Mouse (Mus musculus) common myeloid progenitor, adult 5-6 weeks (primary cell): ENCODE measurements around the gene Hpcal1. TPM values are rescaled to one million over a fixed set of nuclear protein-coding genes. Genes with fewer than 3 reads are reported as not detected.
A peak's percentile ranks its signal among the peaks of the same experiment; 100 is the strongest.

ENCODE experiments used
- ATAC-seq: replicated peaks from 2 replicates; pipeline ENCODE4 v1.8.0; 2016; ENCODE audit warnings: low read depth, mild to moderate bottlenecking, moderate TSS enrichment, inconsistent platforms; ENCODE audit not compliant: poor library complexity, severe bottlenecking
- total RNA-seq: library from RNA; stranded (forward); fragments of 200-1000, 187-1606 nt; gene quantifications from 2 replicates; pipeline ENCODE4 v1.2.3, GENCODE M21; 2017

Hpcal1 gene
- total RNA-seq, 1 experiment from 2014 or later = 14.8 TPM

- ATAC-seq = peak; percentile 93
Observed at GRCm38 (mm10) chr12:17682161-17682560, 8.5 kb upstream of the Hpcal1 start.

DNA sequence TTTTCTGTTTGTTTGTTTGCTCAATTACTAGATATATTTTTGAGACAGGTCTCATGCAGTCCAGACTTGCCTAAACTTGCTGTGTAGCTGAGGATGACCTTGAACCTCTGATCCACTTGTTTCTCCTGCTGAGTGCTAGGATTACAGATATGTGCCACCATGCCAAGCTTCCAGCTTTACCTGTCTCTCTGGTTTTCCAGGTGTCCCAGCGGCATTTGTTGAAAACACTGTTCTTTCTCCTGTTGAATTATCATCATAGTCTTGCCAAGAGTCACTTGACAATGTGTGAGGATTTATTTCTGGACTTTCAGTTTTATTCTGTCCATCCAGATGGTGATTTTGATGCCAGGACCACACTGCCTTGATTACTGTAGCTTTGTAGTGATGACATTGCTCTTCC is 6.3 kb upstream of the Hpcal1 start:
- ATAC-seq = no peak

- ATAC-seq = no peak
Observed at GRCm38 (mm10) chr12:17686116-17686515, 4.5 kb upstream of the Hpcal1 start.

GRCm38 (mm10) chr12:17688913-17689312 is 1.7 kb upstream of the Hpcal1 start:
- ATAC-seq = no peak

GRCm38 (mm10) chr12:17689931-17690563 is 609 bp upstream of the Hpcal1 start:
- ATAC-seq = peak; percentile 61

DNA sequence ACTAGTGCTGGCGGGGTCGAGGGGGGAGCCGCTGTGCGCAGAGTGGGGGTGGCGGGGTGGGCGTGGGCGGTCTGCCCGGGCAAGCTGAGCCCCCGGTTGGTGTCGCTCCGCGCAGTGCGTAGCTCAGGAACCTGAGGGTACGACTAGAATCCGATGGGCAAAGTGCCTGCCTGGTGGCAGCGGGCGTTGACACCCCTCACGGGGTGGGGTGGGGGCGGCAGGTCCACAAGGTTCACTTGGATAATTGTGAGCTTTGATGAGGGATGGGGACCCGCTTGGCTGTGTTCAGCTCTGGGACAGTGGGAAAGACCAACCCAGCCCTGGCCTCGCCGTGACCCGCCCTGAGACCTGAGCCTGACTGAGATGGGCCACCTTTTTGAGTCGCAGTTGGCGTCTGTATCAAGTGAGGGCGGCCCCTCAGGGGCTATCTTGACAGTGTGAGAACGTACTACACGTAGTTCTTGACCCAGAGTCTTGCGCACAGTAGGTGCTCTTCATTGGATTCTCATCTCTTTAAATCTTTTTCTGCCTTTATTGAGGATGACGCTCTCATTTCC is 742 bp downstream of the Hpcal1 start:
- no peak for ATAC-seq

GRCm38 (mm10) chr12:17691891-17692321 is 1.2 kb downstream of the Hpcal1 start:
- ATAC-seq = peak; percentile 26

DNA sequence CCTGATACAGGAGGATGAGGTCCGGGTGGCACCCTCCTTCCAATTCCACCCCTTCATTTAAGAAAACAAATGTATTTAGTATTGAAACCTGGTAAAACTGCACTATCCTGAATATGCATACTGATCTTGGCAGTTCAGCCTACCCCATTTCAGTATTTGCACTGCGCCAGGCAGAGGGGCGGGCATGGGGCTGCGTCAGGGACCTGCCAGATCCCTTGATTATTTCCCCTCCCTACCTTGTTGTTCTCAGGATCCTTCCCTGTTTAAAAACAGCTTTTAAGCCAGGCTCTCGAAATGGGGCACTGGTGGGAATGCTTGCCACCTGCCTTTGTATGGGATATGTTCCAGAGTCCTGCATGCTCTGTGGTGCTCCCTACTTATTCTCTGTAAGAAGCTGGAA is 1.7 kb downstream of the Hpcal1 start:
- no peak for ATAC-seq

- ATAC-seq = no peak
Observed at GRCm38 (mm10) chr12:17692953-17693352, 2.3 kb downstream of the Hpcal1 start.

- ATAC-seq = no peak
Observed at GRCm38 (mm10) chr12:17694589-17695115, 4.0 kb downstream of the Hpcal1 start.

GRCm38 (mm10) chr12:17696395-17696794 is 5.7 kb downstream of the Hpcal1 start:
- no peak for ATAC-seq

GRCm38 (mm10) chr12:17698934-17699333 is 8.3 kb downstream of the Hpcal1 start:
- ATAC-seq = no peak

DNA sequence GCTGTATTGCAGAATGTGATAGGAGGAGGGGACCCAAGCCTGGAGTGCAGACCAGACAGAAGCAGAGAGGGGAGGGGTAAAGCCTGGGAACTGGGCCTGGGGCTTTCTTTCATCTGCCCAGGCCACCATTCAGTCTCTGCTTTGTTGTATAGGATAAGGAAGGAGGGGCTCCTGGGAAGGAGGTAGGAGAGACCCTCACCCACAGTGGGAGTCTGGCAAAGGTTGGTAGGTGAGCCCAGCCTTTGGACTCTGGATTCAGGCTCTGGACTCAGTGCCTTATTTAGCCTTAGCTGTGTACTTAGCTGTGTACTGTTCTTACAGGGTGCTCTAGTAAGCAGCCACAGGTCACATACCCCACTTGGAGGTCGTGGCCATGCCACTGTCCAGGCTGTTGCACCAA is 8.8 kb downstream of the Hpcal1 start:
- ATAC-seq = no peak

GRCm38 (mm10) chr12:17701131-17701720 is 10.6 kb downstream of the Hpcal1 start:
- no peak for ATAC-seq

GRCm38 (mm10) chr12:17701795-17702194 is 11.1 kb downstream of the Hpcal1 start:
- no peak for ATAC-seq

GRCm38 (mm10) chr12:17702257-17702943 is 11.7 kb downstream of the Hpcal1 start:
- no peak for ATAC-seq

DNA sequence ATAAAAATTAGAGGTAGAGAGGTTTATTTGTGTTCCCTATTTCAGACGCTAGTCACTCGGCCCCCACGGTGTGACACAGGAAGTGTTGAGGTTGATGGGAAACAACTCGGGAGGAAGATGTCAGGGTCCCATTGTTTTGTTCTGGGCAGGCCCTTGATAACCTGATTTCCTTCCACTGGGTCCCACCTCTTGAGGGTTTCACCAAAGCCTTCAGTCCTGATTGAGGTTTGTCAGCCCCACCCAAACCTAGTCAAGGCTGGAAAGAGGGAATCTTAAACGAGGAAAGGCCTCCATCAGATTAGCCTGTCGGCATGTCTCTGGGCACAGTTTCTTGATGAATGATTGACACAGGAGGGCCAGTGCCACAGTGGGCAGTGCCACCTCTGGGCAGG is 12.3 kb downstream of the Hpcal1 start:
- peak; percentile 39; the same call in 1 of the 2 replicates for ATAC-seq

GRCm38 (mm10) chr12:17703866-17704265 is 13.2 kb downstream of the Hpcal1 start:
- ATAC-seq = no peak

DNA sequence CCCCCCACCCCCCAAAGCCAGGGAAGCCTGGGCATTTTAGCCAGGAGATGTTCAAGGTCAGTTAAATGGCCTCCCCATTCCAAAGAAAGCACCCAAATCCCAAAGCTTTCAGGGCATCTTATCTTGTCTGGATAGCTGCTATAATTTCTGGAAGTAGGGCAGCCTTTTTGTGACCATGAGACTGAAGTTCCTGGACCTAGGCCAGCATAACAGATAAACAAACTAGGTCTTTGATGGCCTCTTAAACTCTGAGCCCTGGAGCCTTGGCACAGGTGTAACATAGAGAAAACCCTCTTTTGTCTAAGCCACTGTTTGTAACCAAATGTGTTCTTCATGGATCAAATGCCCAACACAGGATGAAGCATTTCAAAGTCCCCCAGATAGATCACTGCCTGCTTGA is 16.8 kb downstream of the Hpcal1 start:
- ATAC-seq = no peak

DNA sequence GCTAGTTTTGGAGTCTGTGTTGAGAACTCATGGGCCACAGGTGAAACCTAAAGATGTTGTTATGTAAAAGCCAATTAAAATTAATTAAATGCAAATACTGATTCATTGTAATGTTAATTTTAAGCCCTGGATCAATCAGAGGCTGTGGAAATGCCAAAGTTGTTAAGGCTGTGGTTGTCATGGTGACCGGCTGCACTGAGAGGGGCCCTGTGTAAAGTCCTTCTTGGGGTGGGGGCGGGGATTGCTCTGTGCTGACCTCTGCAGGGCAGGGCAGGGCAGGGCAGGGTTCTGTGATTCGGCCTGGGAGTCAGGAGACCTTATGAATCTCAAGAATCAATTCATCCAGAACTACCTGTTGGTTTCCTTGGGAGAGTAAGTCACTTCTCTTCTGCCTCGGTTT is 18.8 kb downstream of the Hpcal1 start:
- no peak for ATAC-seq
